Mouse (Mus musculus): Measurements from ENCODE around the gene Pam16.

Gene Pam16

DNA sequence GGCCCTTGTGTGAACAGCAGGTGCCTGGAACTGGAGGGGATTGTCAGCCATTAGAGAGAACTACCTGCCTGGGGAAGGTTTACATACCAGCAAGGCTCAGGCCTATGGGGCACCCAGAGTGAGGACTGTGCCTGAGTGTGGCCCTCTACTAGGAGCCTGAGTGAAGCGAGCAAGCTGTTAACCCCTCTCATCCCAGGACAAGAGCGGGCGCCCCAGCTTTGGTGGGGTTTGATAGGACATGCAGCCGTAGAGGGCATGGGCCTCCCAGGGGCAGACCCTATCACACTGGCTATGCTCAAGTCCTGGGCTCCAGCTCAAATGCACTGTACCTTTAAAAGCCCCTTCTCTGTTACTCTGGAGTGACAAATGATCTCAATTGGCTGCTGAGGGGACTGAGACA, 22.0 kb upstream of the Pam16 start:
- in situ Hi-C loops (cut with MseI, MboI), result no loop called here

DNA sequence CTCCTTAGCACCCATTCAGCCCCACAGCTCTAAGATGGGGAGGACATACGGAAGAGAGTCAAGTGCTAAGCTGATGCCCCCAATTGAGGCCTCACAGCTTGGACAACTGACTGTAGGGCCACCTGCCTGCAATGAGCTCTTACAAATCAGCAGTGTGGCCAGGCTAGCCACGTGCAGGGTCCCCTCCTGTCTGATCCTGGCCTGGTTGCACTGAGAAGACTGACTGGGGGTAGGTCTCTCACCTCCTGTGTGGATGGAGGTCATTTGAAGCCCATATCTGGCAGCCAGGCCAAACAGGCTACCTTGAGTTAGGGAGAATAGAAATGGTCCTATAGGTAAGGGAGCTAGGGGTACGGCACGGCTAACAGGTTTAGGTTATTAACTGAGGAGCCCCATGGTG, 21.1 kb upstream of the Pam16 start:
- in situ Hi-C loops (cut with MseI, MboI), result no loop called here

GRCm38 (mm10) chr16:4643670-4644419, 19.1 kb upstream of the Pam16 start:
- in situ Hi-C loops (cut with MseI, MboI), result no loop called here

DNA sequence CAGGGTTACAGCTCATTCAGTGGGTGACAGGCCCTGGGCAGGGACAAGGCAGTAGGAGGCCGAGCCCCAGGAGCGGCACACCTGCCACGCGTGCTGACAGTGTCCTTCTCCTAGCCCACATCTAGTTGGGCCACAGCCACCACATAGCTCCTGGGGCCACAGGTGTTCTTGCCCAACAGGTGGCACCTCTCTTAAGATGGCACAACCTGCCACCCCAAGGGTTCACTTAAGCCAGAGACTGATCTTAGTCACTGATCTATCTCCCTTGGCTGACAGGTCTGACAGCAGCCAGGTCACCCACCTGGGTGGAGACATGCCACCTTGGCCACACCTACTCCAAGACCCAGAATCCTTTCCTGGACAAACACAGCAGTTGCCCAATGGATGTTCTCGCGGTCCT, 18.1 kb upstream of the Pam16 start:
- in situ Hi-C loops (cut with MseI, MboI), result no loop called here

- in situ Hi-C loops (cut with MseI, MboI), result no loop called here
Measured at GRCm38 (mm10) chr16:4642190-4642589, 17.4 kb upstream of the Pam16 start.

DNA sequence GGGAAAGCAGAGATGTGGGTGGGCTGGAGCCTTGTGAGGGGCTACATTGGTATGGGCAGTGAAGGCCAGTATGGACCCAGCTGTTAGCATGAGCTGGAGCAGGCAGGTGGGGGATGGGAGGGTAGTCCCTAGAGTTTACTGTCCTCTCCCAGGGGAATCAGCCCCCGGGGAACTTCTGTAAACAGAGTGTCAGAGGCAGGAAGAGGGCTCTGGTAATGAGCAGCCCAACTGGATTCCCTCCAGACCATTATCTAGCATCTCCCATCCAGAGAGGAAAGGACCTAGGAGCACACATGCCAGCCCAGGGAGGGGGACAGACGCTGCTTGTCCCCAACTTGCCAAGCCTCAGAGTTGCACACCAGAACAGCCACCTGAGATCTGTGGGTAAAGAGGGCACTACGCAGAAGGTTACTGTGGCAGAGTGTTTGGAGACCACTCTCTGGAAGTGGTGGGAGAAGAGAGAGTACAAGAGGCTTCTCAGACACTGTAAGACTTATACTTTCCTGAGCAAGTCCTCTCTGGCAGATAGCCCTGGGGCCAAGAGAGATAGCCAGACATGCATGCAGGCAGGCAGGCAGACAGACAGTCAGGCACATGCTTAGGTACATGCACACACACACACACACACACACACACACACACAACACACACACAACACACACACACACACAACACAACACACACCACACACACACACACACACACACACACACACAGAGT, 16.5 kb upstream of the Pam16 start:
- in situ Hi-C loops (cut with MseI, MboI), result no loop called here

DNA sequence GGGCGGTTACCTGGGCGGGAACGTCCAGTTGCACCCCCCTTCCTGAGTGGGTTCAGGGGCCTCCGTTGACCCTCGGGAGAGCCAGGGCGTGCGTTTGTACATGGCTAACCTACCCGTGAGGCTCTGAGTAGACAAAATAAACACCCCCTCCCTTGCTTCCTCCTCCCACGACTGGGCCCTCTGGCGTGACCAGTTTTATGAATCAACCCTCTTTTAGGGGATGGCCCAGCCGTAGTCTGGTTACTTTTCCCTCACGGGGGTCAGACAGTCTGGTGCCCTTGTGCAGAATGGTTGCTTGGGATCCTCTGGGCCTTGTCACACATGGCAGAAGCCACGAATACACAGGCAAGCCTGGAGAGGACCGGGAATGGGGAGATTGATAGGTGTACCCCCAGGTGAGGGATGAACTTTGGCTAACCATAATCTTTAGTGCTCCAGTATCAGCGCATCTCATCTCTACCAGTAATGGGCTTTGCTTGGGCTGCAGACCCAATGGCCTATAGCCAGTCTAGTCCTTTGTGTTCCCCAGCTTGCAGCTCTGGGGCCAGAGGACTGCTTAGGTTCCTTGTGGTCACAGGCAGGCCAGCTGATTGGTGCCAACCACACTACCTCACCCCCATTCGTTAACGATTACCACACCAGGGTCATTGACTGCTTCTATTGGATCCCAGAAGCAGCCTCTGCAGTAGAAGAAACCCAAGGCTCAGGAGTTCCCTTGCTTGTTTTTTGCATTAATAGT, 15.6 kb upstream of the Pam16 start:
- in situ Hi-C loops (cut with MseI, MboI), result no loop called here

DNA sequence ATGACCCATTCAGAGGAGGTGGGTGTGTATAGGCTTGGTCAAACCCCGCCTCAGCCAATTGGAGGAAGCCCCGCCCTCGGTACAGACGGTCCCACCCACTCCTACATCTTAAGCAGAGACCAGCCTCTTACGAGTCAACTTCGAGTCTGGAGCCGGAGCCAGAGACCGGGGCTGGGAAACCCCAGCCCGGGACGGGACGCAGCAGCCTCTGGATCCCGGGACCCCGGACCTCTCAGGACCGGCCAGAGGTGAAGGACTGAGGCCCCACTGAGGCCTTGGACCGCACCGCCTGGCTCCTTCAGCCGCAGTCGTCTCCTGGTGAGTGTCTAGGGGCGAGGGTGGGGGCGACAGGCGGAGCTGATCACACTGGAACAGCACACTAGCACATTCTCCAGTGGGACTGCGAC, 15.0 kb upstream of the Pam16 start, which contains the start of the genes Vasn and Dnaja3:
TSS of gene Vasn (plus strand) at position 111 of the 407 bp plus-strand sequence.
TSS of gene Dnaja3 (plus strand) at position 159 of the 407 bp plus-strand sequence.
- in situ Hi-C loops (cut with MseI, MboI), result no loop called here

- in situ Hi-C loops (cut with MseI, MboI), result no loop called here
Measured at GRCm38 (mm10) chr16:4638891-4639390, 14.2 kb upstream of the Pam16 start.

GRCm38 (mm10) chr16:4635760-4636159, 11.0 kb upstream of the Pam16 start:
- in situ Hi-C loops (cut with MseI, MboI), result no loop called here

GRCm38 (mm10) chr16:4634681-4635080, 9.9 kb upstream of the Pam16 start:
- in situ Hi-C loops (cut with MseI, MboI), result no loop called here

DNA sequence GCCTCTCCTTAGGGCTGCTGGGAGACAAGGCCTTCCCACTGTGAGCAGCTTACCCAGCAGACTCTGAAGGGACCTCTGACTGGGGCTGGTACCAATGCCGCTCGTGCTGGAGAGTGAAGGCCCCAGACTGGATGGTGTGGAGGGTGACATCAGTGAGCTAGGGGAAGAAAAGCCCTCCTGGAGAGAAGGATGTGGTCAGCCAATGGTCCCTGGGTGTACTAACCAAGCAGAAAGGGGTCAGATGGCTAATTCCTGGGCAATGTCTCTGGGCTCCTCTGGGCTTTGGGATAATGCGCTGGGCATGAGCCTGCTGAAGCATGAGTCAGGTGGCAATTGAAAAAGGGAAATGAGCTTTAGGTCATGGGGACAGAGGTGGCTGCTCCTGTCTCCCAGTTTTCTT, 8.9 kb upstream of the Pam16 start:
- in situ Hi-C loops (cut with MseI, MboI), result no loop called here

- in situ Hi-C loops (cut with MseI, MboI), result no loop called here
Measured at GRCm38 (mm10) chr16:4632050-4632449, 7.3 kb upstream of the Pam16 start.

GRCm38 (mm10) chr16:4629950-4630349, 5.2 kb upstream of the Pam16 start:
- in situ Hi-C loops (cut with MseI, MboI), result loop anchor here in 1 of 2 experiments (5.0 kb wide), 1 partner anchor 37 kb away; no protein-coding TSS in a partner anchor

DNA sequence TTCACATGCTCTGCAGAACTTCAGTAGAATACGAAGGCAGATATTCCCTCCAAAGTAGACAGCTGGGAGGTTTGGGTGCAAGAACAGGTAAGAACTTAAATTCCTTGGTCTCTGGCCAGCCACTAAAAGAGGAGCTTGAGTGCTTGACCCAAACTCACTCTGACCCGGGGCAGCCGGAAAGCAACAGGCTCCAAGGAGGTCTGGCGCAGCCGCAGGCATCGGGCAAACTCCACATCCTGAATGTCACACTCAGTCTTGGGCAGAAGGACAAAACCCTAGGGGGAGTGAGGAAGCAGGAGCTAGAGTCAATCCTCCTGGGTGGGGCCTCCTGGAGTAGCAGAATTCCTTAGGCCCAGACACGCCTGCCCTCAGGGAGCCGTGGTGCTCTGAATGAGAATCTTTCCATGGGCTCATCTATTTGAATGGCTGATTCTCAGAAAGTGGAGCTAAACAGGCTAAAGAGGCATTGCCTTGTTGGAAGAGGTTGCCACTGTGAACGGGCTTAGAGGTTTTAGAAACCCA, 4.2 kb upstream of the Pam16 start:
- in situ Hi-C loops (cut with MseI, MboI), result loop anchor here in 1 of 2 experiments (5.0 kb wide), 1 partner anchor 38 kb away; no protein-coding TSS in a partner anchor

GRCm38 (mm10) chr16:4627105-4627504, 2.3 kb upstream of the Pam16 start:
- in situ Hi-C loops (cut with MseI, MboI), result loop anchor here in 1 of 2 experiments (5.0 kb wide), 1 partner anchor 40 kb away; no protein-coding TSS in a partner anchor

DNA sequence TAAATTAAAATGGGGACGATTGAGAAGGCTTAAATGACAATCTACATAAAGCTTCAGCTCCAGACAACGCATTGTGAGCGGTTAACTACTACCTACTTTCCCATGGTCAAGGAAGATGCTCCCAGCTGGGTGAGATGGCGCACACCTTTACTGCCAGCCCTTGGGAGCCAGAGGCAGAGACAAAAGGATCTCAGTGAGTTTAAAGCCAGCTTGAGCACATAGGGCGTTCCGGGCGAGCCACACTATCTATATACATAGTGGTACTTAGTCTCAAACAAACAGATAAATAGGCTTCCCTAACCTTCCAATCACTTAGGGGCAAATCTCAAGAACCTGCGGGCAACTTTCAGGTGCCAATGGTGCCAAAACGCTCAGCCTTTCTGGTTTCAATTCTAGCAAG, 714 bp downstream of the Pam16 start:
- in situ Hi-C loops (cut with MseI, MboI), result no loop called here

DNA sequence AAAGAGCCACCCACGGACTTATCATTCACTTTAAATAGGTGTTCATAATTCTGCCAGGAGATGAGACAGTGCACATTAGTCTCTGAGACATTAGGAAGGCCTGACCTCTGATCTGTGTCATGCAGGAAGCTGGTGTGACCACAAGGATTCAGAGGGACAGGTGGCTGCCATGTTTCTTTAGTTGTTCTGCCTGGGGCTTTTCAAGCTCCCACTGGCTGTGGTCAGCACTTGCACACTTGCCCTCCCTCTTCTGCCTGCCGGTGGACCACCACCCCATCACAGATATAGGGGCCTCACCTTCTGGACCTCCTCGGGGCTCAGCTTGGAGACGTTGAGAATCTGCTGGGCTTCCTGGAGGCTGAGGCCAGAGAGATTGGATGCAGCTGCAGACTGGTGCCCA, 8.0 kb downstream of the Pam16 start:
- in situ Hi-C loops (cut with MseI, MboI), result no loop called here

- in situ Hi-C loops (cut with MseI, MboI), result no loop called here
Measured at GRCm38 (mm10) chr16:4615297-4615696, 9.5 kb downstream of the Pam16 start.

GRCm38 (mm10) chr16:4614639-4615038, 10.1 kb downstream of the Pam16 start:
- in situ Hi-C loops (cut with MseI, MboI), result loop anchor here in 1 of 2 experiments (5.0 kb wide), 1 partner anchor 47 kb away; no protein-coding TSS in a partner anchor

GRCm38 (mm10) chr16:4613736-4614135, 11.1 kb downstream of the Pam16 start:
- in situ Hi-C loops (cut with MseI, MboI), result loop anchor here in 1 of 2 experiments (5.0 kb wide), 1 partner anchor 46 kb away; no protein-coding TSS in a partner anchor
